Mouse (Mus musculus): ENCODE results near the gene Gstm4. TPM values are rescaled to one million over a fixed set of nuclear protein-coding genes. Genes with fewer than 3 reads are reported as not detected.
A peak's percentile ranks its signal among the peaks of the same experiment; 100 is the strongest.

Gene Gstm4
- polyA plus RNA-seq, 1 experiment from 2014 or later = 18.5 TPM

- peak overlapping the region; percentile 91 for H3K9ac ChIP-seq
- peak overlapping the region; percentile 79 for H3K4me3 ChIP-seq (replicated peaks)
- no peaks in the 10 kb centered on the region for H3K9me3 ChIP-seq (replicated peaks)
- peaks cover 19% of the 10 kb centered on the region for H3K36me3 ChIP-seq (replicated peaks)
- H3K27me3 ChIP-seq = no peaks in the 10 kb centered on the region
- peaks cover 86% of the 10 kb centered on the region for H3K4me1 ChIP-seq (replicated peaks)
- H3K4me2 ChIP-seq = peak overlapping the region; percentile 97
- ATAC-seq (ENCODE audit: insufficient read depth) = peak; percentile 47
- under 1% methylated on average over 31 of the region's 31 CpGs for WGBS (ENCODE audit: insufficient replicate concordance)
- H3K27ac ChIP-seq (replicated peaks) = peak overlapping the region; percentile 90
Observed at GRCm38 (mm10) chr3:108085721-108086469, 41.2 kb upstream of the Gstm4 start.

- Histone ChIP-seq H3K9ac (peak overlapping the region; percentile 91), H3K36me3 (replicated peaks) (peaks cover 25% of the 10 kb centered on the region), H3K9me3 (replicated peaks) (no peaks in the 10 kb centered on the region), H3K27ac (replicated peaks) (peak overlapping the region; percentile 90), H3K4me2 (peak overlapping the region; percentile 97), H3K4me3 (replicated peaks) (peak overlapping the region; percentile 79), H3K27me3 (no peaks in the 10 kb centered on the region), H3K4me1 (replicated peaks) (peaks cover 87% of the 10 kb centered on the region)
- peak; percentile 82 for ATAC-seq (ENCODE audit: insufficient read depth)
- WGBS (ENCODE audit: insufficient replicate concordance) = under 1% methylated on average over 14 of the region's 14 CpGs
Observed at GRCm38 (mm10) chr3:108085281-108085720, 40.6 kb upstream of the Gstm4 start.

GRCm38 (mm10) chr3:108084767-108085270 is 40.1 kb upstream of the Gstm4 start:
- Histone ChIP-seq H3K4me2 (peak overlapping the region; percentile 97), H3K27me3 (no peaks in the 10 kb centered on the region), H3K4me1 (replicated peaks) (peaks cover 82% of the 10 kb centered on the region), H3K4me3 (replicated peaks) (peak overlapping the region; percentile 79), H3K36me3 (replicated peaks) (peaks cover 30% of the 10 kb centered on the region), H3K9me3 (replicated peaks) (no peaks in the 10 kb centered on the region), H3K9ac (peak overlapping the region; percentile 91), H3K27ac (replicated peaks) (peak overlapping the region; percentile 90)
- WGBS (ENCODE audit: insufficient replicate concordance) = 6% methylated on average over 13 of the region's 13 CpGs
- ATAC-seq (ENCODE audit: insufficient read depth) = peak; percentile 13

GRCm38 (mm10) chr3:108083904-108084407 is 39.3 kb upstream of the Gstm4 start:
- no peaks in the 10 kb centered on the region for H3K27me3 ChIP-seq
- H3K36me3 ChIP-seq (replicated peaks) = peaks cover 39% of the 10 kb centered on the region
- peak overlapping the region; percentile 91 for H3K9ac ChIP-seq
- H3K4me2 ChIP-seq = peak overlapping the region; percentile 97
- H3K9me3 ChIP-seq (replicated peaks) = no peaks in the 10 kb centered on the region
- peak; percentile 19; the same call in 1 of the 2 replicates for ATAC-seq (ENCODE audit: insufficient read depth)
- 39% methylated on average over 4 of the region's 4 CpGs for WGBS (ENCODE audit: insufficient replicate concordance)
- peak overlapping the region; percentile 79 for H3K4me3 ChIP-seq (replicated peaks)
- peak overlapping the region; percentile 90 for H3K27ac ChIP-seq (replicated peaks)
- H3K4me1 ChIP-seq (replicated peaks) = peaks cover 78% of the 10 kb centered on the region

- H3K9me3 ChIP-seq (replicated peaks) = no peaks in the 10 kb centered on the region
- peak overlapping the region; percentile 91 for H3K9ac ChIP-seq
- whole genome bisulfite sequencing (ENCODE audit: insufficient replicate concordance) = 19% methylated on average over 2 of the region's 2 CpGs
- no peaks in the 10 kb centered on the region for H3K27me3 ChIP-seq
- ATAC-seq (ENCODE audit: insufficient read depth) = no peak
- H3K27ac ChIP-seq (replicated peaks) = peak overlapping the region; percentile 90
- H3K4me2 ChIP-seq = peak overlapping the region; percentile 97
- peak overlapping the region; percentile 79 for H3K4me3 ChIP-seq (replicated peaks)
- H3K4me1 ChIP-seq (replicated peaks) = peaks cover 73% of the 10 kb centered on the region
- H3K36me3 ChIP-seq (replicated peaks) = peaks cover 46% of the 10 kb centered on the region
Observed at GRCm38 (mm10) chr3:108083161-108083560, 38.5 kb upstream of the Gstm4 start.

- Histone ChIP-seq H3K4me1 (replicated peaks) (peaks cover 68% of the 10 kb centered on the region), H3K36me3 (replicated peaks) (peaks cover 54% of the 10 kb centered on the region), H3K4me2 (peak overlapping the region; percentile 97), H3K27ac (replicated peaks) (peak overlapping the region; percentile 90), H3K9ac (peak overlapping the region; percentile 91; the same call in 1 of the 2 replicates), H3K4me3 (replicated peaks) (peak overlapping the region; percentile 79), H3K9me3 (replicated peaks) (no peaks in the 10 kb centered on the region), H3K27me3 (no peaks in the 10 kb centered on the region)
- ATAC-seq (ENCODE audit: insufficient read depth) = no peak
- WGBS (ENCODE audit: insufficient replicate concordance) = 88% methylated on average over 1 of the region's 1 CpGs
Observed at GRCm38 (mm10) chr3:108082251-108082875, 37.7 kb upstream of the Gstm4 start.

- WGBS (ENCODE audit: insufficient replicate concordance) = 80% methylated on average over 4 of the region's 4 CpGs
- Histone ChIP-seq H3K4me2 (peak overlapping the region; percentile 97), H3K27me3 (no peaks in the 10 kb centered on the region), H3K36me3 (replicated peaks) (peaks cover 61% of the 10 kb centered on the region), H3K9me3 (replicated peaks) (no peaks in the 10 kb centered on the region), H3K9ac (peak overlapping the region; percentile 25), H3K27ac (replicated peaks) (peak overlapping the region; percentile 90), H3K4me3 (replicated peaks) (no peak overlapping the region), H3K4me1 (replicated peaks) (peaks cover 63% of the 10 kb centered on the region)
- no peak for ATAC-seq (ENCODE audit: insufficient read depth)
Observed at GRCm38 (mm10) chr3:108081681-108082080, 37.0 kb upstream of the Gstm4 start.

- Histone ChIP-seq H3K4me1 (replicated peaks) (peaks cover 27% of the 10 kb centered on the region), H3K9ac (no peak overlapping the region)
Observed at GRCm38 (mm10) chr3:108076836-108077235, 32.1 kb upstream of the Gstm4 start.

GRCm38 (mm10) chr3:108072983-108073569 is 28.4 kb upstream of the Gstm4 start:
- H3K4me3 ChIP-seq (replicated peaks) = no peak overlapping the region
- H3K4me1 ChIP-seq (replicated peaks) = peaks cover 45% of the 10 kb centered on the region
- no peak for ATAC-seq (ENCODE audit: insufficient read depth)
- no peaks in the 10 kb centered on the region for H3K9me3 ChIP-seq (replicated peaks)
- 70% methylated on average over 10 of the region's 10 CpGs for WGBS (ENCODE audit: insufficient replicate concordance)
- peaks cover 67% of the 10 kb centered on the region for H3K36me3 ChIP-seq (replicated peaks)
- peak overlapping the region; percentile 24; the same call in 1 of the 2 replicates for H3K27ac ChIP-seq (replicated peaks)
- H3K9ac ChIP-seq = no peak overlapping the region
- H3K27me3 ChIP-seq = no peaks in the 10 kb centered on the region
- H3K4me2 ChIP-seq = no peak overlapping the region

More at GRCm38 (mm10) chr3:108076836-108077235, 32.1 kb upstream of the Gstm4 start:
- Histone ChIP-seq H3K4me2 (no peak overlapping the region), H3K36me3 (replicated peaks) (peaks cover 93% of the 10 kb centered on the region), H3K9me3 (replicated peaks) (no peaks in the 10 kb centered on the region), H3K4me3 (replicated peaks) (no peak overlapping the region), H3K27ac (replicated peaks) (no peak overlapping the region), H3K27me3 (no peaks in the 10 kb centered on the region)
- no peak for ATAC-seq (ENCODE audit: insufficient read depth)
- 85% methylated on average over 9 of the region's 9 CpGs for WGBS (ENCODE audit: insufficient replicate concordance)

GRCm38 (mm10) chr3:108070295-108071293 is 25.9 kb upstream of the Gstm4 start:
- H3K36me3 ChIP-seq (replicated peaks) = peaks cover 42% of the 10 kb centered on the region
- H3K4me3 ChIP-seq (replicated peaks) = no peak overlapping the region
- ATAC-seq (ENCODE audit: insufficient read depth) = peak; percentile 32; the same call in 1 of the 2 replicates
- WGBS (ENCODE audit: insufficient replicate concordance) = 54% methylated on average over 10 of the region's 10 CpGs
- no peak overlapping the region for H3K9ac ChIP-seq
- H3K27me3 ChIP-seq = no peaks in the 10 kb centered on the region
- no peaks in the 10 kb centered on the region for H3K9me3 ChIP-seq (replicated peaks)
- H3K4me1 ChIP-seq (replicated peaks) = peaks cover 41% of the 10 kb centered on the region
- peak overlapping the region; percentile 62 for H3K27ac ChIP-seq (replicated peaks)
- H3K4me2 ChIP-seq = peak overlapping the region; percentile 49
